Mouse (Mus musculus): ENCODE results near the gene Bcl7a. TPM values are rescaled to one million over a fixed set of nuclear protein-coding genes. Genes with fewer than 3 reads are reported as not detected.

Bcl7a gene
- total and polyA plus RNA-seq, 3 experiments = 14.8 to 49.4 (median 41.0) TPM

- peaks cover 7% of the 10 kb centered on the region for H3K4me1 ChIP-seq (ENCODE audit: insufficient read depth, low read depth, low read length)
- no peak overlapping the region for H3K4me3 ChIP-seq (ENCODE audit: low read depth, low read length)
- DNase-seq (ENCODE audit: low spot score) (no peak), ATAC-seq (ENCODE audit: extremely low read depth, insufficient number of reproducible peaks, low FRiP score, poor library complexity, severe bottlenecking) (no peak)
- no peaks in the 10 kb centered on the region for H3K36me3 ChIP-seq (replicated peaks)
- peaks cover 4% of the 10 kb centered on the region; the same call in 1 of the 2 replicates for H3K27me3 ChIP-seq (ENCODE audit: insufficient read depth, low read length)
- TF ChIP-seq GATA1 (IDR thresholded peaks at IDR 0.05; ENCODE audit: borderline replicate concordance, low read length) = no peak
- no peak for TF ChIP-seq GATA2 (IDR thresholded peaks at IDR 0.05; ENCODE audit: borderline replicate concordance, low read depth, low read length)
- no peak for TF ChIP-seq POLR2AphosphoS5 (IDR thresholded peaks at IDR 0.05; ENCODE audit: insufficient replicate concordance, low read depth, low read length)
- no peak for TF ChIP-seq CTCF (IDR thresholded peaks at IDR 0.05; ENCODE audit: low read depth, low read length)
- TF ChIP-seq TAL1 (conservative IDR thresholded peaks at IDR 0.05; ENCODE audit: low read depth, low read length) = no peak
- no peaks in the 10 kb centered on the region for H3K9me3 ChIP-seq (replicated peaks)
Observed at GRCm38 (mm10) chr5:123313058-123313630, 30.5 kb upstream of the Bcl7a start.

GRCm38 (mm10) chr5:123313851-123314380, 29.7 kb upstream of the Bcl7a start:
- Histone ChIP-seq H3K9me3 (replicated peaks) (no peaks in the 10 kb centered on the region), H3K4me3 (ENCODE audit: low read depth, low read length) (no peak overlapping the region), H3K36me3 (replicated peaks) (no peaks in the 10 kb centered on the region), H3K4me1 (ENCODE audit: insufficient read depth, low read depth, low read length) (peaks cover 12% of the 10 kb centered on the region), H3K27me3 (ENCODE audit: insufficient read depth, low read length) (peaks cover 4% of the 10 kb centered on the region; the same call in 1 of the 2 replicates)
- TF ChIP-seq GATA1 (IDR thresholded peaks at IDR 0.05; ENCODE audit: borderline replicate concordance, low read length) = no peak
- no peak for TF ChIP-seq POLR2AphosphoS5 (IDR thresholded peaks at IDR 0.05; ENCODE audit: insufficient replicate concordance, low read depth, low read length)
- TF ChIP-seq CTCF (IDR thresholded peaks at IDR 0.05; ENCODE audit: low read depth, low read length) = no peak
- no peak for TF ChIP-seq TAL1 (conservative IDR thresholded peaks at IDR 0.05; ENCODE audit: low read depth, low read length)
- TF ChIP-seq GATA2 (IDR thresholded peaks at IDR 0.05; ENCODE audit: borderline replicate concordance, low read depth, low read length) = no peak
- ATAC-seq (ENCODE audit: extremely low read depth, insufficient number of reproducible peaks, low FRiP score, poor library complexity, severe bottlenecking) (no peak), DNase-seq (ENCODE audit: low spot score) (no peak)

GRCm38 (mm10) chr5:123315219-123315866, 28.3 kb upstream of the Bcl7a start:
- Histone ChIP-seq H3K4me1 (ENCODE audit: insufficient read depth, low read depth, low read length) (peaks cover 15% of the 10 kb centered on the region), H3K9me3 (replicated peaks) (no peaks in the 10 kb centered on the region; the same call in 1 of the 2 replicates), H3K4me3 (ENCODE audit: low read depth, low read length) (no peak overlapping the region), H3K36me3 (replicated peaks) (no peaks in the 10 kb centered on the region), H3K27me3 (ENCODE audit: insufficient read depth, low read length) (peaks cover 4% of the 10 kb centered on the region; the same call in 1 of the 2 replicates)
- TF ChIP-seq POLR2AphosphoS5 (IDR thresholded peaks at IDR 0.05; ENCODE audit: insufficient replicate concordance, low read depth, low read length) = no peak
- no peak for TF ChIP-seq CTCF (IDR thresholded peaks at IDR 0.05; ENCODE audit: low read depth, low read length)
- TF ChIP-seq GATA1 (IDR thresholded peaks at IDR 0.05; ENCODE audit: borderline replicate concordance, low read length) = no peak
- TF ChIP-seq GATA2 (IDR thresholded peaks at IDR 0.05; ENCODE audit: borderline replicate concordance, low read depth, low read length) = no peak
- no peak for ATAC-seq (ENCODE audit: extremely low read depth, insufficient number of reproducible peaks, low FRiP score, poor library complexity, severe bottlenecking)
- DNase-seq (ENCODE audit: low spot score) = no peak

GRCm38 (mm10) chr5:123317992-123318391, 25.6 kb upstream of the Bcl7a start:
- peak; percentile 18 for DNase-seq (ENCODE audit: low spot score)
- Histone ChIP-seq H3K4me1 (ENCODE audit: insufficient read depth, low read depth, low read length) (peaks cover 15% of the 10 kb centered on the region), H3K4me3 (ENCODE audit: low read depth, low read length) (peak overlapping the region; percentile 30; the same call in 1 of the 2 replicates), H3K36me3 (replicated peaks) (no peaks in the 10 kb centered on the region), H3K27me3 (ENCODE audit: insufficient read depth, low read length) (peaks cover 6% of the 10 kb centered on the region; the same call in 1 of the 2 replicates), H3K9me3 (replicated peaks) (peaks cover 6% of the 10 kb centered on the region; the same call in 1 of the 2 replicates)
- TF ChIP-seq CTCF (IDR thresholded peaks at IDR 0.05; ENCODE audit: low read depth, low read length) (no peak), TAL1 (conservative IDR thresholded peaks at IDR 0.05; ENCODE audit: low read depth, low read length) (no peak), POLR2AphosphoS5 (IDR thresholded peaks at IDR 0.05; ENCODE audit: insufficient replicate concordance, low read depth, low read length) (no peak), GATA1 (IDR thresholded peaks at IDR 0.05; ENCODE audit: borderline replicate concordance, low read length) (no peak), GATA2 (IDR thresholded peaks at IDR 0.05; ENCODE audit: borderline replicate concordance, low read depth, low read length) (no peak)
- no peak for ATAC-seq (ENCODE audit: extremely low read depth, insufficient number of reproducible peaks, low FRiP score, poor library complexity, severe bottlenecking)

DNA sequence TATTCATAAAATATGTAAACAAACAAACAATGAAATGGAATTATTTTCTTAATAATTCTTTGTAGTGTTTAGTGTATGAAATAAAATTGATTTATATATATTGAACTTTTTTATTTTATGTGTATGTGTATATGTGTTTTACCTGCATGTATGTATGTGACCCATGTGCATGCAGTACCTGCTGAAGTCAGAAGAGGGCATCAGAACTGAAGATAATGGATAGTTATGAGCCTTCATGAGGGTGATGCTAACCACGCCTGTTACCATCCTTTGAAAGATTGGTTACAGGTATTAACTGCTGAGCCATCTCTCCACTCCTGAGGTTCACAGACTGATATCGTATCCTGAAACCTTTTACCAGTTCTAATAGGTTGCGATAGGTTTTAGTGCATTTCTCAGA, 23.5 kb upstream of the Bcl7a start:
- DNase-seq (ENCODE audit: low spot score) (no peak), ATAC-seq (ENCODE audit: extremely low read depth, insufficient number of reproducible peaks, low FRiP score, poor library complexity, severe bottlenecking) (no peak)
- Histone ChIP-seq H3K36me3 (replicated peaks) (no peaks in the 10 kb centered on the region), H3K27me3 (ENCODE audit: insufficient read depth, low read length) (peaks cover 14% of the 10 kb centered on the region), H3K4me3 (ENCODE audit: low read depth, low read length) (no peak overlapping the region), H3K9me3 (replicated peaks) (peaks cover 6% of the 10 kb centered on the region; the same call in 1 of the 2 replicates), H3K4me1 (ENCODE audit: insufficient read depth, low read depth, low read length) (peaks cover 16% of the 10 kb centered on the region)
- no peak for TF ChIP-seq POLR2AphosphoS5 (IDR thresholded peaks at IDR 0.05; ENCODE audit: insufficient replicate concordance, low read depth, low read length)
- no peak for TF ChIP-seq CTCF (IDR thresholded peaks at IDR 0.05; ENCODE audit: low read depth, low read length)
- TF ChIP-seq GATA1 (IDR thresholded peaks at IDR 0.05; ENCODE audit: borderline replicate concordance, low read length) = no peak
- TF ChIP-seq GATA2 (IDR thresholded peaks at IDR 0.05; ENCODE audit: borderline replicate concordance, low read depth, low read length) = no peak
- no peak for TF ChIP-seq TAL1 (conservative IDR thresholded peaks at IDR 0.05; ENCODE audit: low read depth, low read length)

DNA sequence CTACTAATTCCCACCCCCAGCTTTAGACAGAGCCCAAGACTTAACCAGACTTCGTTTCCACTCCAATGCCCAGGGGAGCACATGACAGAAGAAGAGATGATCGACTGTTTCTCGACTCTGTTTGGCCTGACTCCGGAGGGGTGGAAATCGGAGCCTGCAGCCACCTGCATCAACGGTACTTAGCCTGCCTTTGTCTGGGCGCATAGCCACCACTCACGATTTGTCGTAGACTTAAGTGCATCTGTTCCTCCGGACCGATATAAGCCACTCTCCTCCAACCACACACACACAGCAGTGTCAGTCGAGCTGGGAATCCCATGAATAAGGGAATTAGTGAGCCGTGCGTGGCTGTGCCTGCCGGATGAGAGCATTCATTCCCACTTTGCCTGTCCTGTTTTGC, 19.4 kb upstream of the Bcl7a start:
- peaks cover 34% of the 10 kb centered on the region for H3K27me3 ChIP-seq (ENCODE audit: insufficient read depth, low read length)
- peaks cover 6% of the 10 kb centered on the region; the same call in 1 of the 2 replicates for H3K9me3 ChIP-seq (replicated peaks)
- H3K36me3 ChIP-seq (replicated peaks) = no peaks in the 10 kb centered on the region
- DNase-seq (ENCODE audit: low spot score) = no peak
- TF ChIP-seq TAL1 (conservative IDR thresholded peaks at IDR 0.05; ENCODE audit: low read depth, low read length) = no peak
- TF ChIP-seq POLR2AphosphoS5 (IDR thresholded peaks at IDR 0.05; ENCODE audit: insufficient replicate concordance, low read depth, low read length) = no peak
- no peak for TF ChIP-seq CTCF (IDR thresholded peaks at IDR 0.05; ENCODE audit: low read depth, low read length)
- TF ChIP-seq GATA2 (IDR thresholded peaks at IDR 0.05; ENCODE audit: borderline replicate concordance, low read depth, low read length) = no peak
- no peak for TF ChIP-seq GATA1 (IDR thresholded peaks at IDR 0.05; ENCODE audit: borderline replicate concordance, low read length)
- peaks cover 4% of the 10 kb centered on the region for H3K4me1 ChIP-seq (ENCODE audit: insufficient read depth, low read depth, low read length)
- no peak overlapping the region for H3K4me3 ChIP-seq (ENCODE audit: low read depth, low read length)
- no peak for ATAC-seq (ENCODE audit: extremely low read depth, insufficient number of reproducible peaks, low FRiP score, poor library complexity, severe bottlenecking)
